Mouse (Mus musculus): ENCODE measurements at regions not wholly inside any gene's neighbourhood (a gene's known extent, or its start where the extent isn't known, plus 50 kb on each side); places are given as distances from the start of the nearest gene placed in this dataset.
A peak's percentile ranks its signal among the peaks of the same experiment; 100 is the strongest.

DNA sequence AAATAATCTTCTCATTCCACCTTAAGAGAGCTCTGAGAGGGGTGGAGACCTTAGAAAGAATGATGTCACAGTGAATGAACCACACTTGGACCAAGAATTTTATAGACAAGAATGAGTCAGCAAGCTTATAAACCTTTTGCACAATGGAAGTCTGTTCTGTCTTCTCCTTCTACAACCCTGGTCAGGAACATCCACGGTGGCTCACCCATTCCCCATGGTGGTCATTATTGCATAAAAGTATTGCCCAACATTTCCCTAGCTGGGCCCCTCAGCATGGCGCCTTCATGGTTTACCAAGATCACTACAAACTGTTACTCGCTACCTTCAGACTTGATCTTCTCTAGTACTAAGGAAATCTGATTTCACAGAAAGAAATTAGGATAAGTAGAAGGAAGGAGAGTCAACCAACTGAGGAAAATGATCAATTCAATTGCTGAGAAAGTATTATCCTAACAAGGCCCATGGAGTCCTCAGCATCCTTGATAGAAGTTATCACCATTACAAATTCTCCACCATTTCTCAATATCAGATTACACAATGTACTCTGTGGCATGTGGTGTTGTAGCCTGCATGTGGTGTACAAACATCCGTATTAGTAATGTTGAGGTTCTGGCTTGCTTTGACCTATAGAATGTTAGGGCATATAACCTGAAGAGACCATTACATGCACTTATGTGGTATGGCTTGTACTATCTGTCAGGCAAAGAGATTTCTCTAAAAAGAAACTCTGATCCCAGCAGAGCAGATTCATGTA is 165.1 kb upstream of the Serpine2 start:
- no peak for DNase-seq

DNA sequence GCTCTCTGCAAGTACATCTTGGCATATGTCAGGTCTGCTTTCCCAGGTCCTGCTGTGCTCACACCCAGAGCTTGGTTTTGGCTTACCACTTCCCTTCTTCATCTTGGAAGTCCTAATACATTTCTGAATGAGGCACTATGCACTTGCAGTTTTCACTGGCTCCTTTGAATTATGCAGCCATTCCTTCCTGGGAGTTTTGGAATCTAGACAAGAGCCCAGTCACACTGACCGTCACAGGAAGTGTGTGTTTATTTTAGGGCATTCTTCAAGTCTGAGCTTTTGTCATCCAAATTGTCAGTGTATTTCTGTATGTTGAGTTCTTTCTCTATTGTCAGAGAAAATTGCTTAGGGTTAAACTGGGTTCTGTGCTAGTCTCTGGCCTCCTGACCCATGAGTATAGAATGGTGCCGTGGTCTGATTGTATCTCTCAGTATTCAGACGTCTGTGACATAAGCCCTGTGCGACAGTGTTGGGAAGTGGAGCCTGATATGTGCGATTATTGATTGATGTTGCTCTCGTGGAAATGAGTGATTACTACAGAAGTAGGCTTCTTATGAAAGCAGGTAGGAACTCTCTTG is 162.6 kb upstream of the Serpine2 start:
- peak in 1 of 2 experiments; percentile 7 for DNase-seq

DNA sequence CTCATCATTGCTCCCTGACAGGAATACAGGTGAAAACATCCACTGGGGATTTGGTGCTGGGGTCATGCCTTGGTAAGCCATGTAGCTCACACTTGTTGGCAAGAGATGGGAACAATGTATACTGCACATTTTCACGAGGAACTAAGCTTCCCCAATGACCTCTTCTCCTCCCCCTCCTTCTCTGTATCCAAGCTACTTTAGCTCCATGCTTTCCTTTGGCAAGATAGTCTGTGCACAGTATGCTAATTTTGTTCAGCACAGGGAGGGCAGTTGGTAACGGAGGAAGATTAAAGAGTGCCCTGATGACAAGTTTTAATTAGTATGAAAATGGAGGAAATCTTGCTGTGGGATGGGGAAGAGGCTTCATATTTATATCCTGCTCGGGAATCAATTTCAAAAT is 160.9 kb upstream of the Serpine2 start:
- DNase-seq: no peak

DNA sequence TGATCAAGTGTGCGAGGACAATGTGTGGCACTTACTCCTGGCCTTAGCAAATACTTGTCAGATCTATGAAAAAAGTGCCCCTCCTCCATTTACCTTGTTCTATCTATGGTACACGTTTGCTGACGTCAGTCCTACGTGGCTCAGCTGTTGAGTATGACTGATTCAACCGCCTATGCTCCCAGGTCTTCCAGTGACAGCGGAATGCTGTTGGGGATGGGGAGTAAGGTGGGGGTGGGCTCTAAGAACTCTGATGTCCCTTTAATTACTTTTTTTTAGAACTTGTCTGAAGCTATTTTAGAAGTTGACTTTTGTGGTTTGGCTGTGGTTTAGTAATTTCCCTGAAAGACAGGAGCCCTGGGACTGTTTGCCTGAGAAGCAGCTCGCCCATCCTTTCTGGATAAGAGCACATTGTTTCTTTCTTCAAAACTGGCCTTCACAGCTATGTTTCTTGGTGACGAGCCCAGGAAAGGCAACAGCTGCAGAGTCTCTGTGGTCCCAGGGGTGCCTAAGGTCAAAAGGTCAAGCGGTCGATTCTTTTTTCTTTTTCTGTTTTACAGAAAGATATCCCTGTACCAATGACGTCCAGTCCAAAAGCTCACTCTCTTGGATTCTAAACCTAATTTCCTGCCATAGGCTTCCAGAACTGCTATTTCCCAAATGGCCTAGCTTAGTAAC is 157.5 kb upstream of the Serpine2 start:
- peak; percentile 3 to 18 for DNase-seq

DNA sequence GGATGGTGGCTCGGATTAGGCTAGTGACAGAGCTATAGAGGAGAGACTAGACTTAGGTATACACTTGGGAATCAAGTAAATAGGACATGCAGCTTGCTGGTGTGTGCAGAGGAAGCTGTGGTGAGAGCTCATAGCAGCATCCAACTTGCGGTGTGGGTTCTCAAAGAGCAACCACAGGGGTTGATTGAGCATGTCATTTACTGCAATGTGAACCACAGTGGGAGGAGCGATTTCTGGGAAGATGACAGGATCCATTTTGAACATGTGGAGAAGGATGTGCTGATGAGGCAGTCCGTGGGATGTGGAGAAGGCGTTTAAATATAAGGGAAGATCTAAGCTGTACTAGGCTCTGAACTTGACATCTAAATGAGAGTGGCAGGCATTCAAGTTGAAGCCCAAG is 154.5 kb upstream of the Serpine2 start:
- DNase-seq: no peak

DNA sequence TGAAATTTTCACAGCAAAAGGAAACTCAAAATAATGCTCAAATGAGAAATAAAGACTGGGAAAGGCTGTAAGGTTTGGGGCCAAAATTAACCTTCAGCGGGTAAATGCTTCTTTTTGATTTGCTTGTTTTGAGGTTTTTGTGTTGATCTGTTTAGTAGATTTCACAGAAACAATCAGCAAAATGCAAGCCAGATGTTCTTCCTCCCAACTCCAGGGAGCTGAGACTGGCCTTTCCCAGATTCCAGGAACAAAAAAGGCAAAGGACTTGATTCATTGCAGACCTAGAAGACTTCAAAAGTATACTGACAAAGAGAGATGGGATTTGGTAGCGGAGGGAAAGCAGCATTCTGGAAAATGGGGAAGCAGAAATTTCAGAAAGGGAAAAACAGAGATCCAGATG is 153.6 kb upstream of the Serpine2 start:
- no peak for DNase-seq

DNA sequence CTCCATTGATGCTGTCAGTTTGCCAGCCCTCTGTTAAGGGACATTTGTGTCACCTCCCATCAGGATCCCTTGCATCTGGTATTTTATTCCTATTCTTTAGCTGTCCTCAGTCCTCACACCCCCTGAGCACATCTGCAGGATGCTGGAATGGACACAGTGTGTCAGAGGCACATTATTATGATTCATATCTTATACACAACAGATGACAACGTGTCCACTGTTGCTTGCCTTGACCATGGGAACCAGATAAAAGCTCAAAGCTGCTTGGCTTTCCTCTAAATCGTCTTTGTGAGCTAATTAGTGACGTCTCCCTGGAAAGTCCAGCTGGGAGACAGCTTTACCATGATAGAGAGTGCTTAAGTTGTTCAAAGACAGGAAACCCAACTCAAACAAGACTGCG is 149.7 kb upstream of the Serpine2 start:
- no peak for DNase-seq

DNA sequence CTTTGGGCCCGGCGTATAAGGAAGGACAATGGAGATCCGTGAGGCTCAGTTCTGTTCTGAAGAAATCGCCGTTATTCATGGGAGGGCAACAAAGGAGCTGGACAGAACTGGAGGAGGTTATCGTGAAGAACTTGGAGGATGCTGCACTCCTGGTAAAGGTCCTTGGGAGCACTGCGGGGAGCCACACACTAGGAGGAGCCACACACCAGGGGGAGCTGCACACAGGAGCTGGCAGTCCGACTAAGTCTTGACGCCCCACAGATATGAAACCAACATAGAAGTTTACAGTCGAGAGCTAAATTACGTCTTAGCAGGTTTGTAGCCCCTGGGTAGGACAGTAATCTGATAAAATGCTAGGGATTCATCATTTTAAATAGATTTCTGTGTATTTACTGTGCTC is 138.1 kb upstream of the Serpine2 start:
- peak in 1 of 2 experiments; percentile 21 for DNase-seq

DNA sequence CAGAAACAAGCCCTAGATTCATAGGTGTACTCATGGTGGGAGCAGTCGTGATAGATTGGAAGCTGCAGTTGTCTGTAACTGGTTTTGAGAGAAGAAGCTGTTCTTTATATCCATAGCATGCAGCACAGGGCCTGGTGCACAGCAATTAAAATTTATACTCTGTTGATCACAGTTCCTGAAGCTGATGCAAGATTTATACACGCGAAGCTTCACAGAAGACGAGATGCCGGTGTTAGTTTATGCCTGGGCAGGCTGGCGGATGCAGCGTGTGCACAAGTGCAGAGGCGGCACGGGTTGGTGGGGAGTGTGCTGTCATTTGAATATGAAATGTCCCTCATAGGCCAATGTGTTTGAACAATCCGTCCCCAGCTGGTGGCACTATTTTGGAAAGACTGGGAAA is 136.9 kb upstream of the Serpine2 start:
- DNase-seq: no peak

DNA sequence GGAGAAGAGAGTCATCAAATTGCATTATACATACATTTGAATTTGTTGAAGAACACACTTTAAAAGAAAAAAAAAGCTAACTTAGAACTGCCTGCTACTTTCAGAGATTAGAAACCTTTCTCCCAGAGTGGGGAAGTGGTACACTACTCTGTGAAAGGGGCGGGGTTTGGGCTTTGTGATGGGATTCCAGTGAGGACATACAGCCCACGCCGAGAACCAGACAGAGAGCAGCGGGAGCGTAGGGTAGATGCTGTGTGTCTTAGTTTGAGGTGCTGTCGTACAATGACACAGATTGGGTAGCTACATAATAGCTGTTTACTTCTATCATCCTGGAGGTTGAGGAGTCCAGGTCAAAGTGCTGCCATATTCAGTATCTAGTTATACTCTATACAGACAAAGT is 136.5 kb upstream of the Serpine2 start:
- DNase-seq: no peak

DNA sequence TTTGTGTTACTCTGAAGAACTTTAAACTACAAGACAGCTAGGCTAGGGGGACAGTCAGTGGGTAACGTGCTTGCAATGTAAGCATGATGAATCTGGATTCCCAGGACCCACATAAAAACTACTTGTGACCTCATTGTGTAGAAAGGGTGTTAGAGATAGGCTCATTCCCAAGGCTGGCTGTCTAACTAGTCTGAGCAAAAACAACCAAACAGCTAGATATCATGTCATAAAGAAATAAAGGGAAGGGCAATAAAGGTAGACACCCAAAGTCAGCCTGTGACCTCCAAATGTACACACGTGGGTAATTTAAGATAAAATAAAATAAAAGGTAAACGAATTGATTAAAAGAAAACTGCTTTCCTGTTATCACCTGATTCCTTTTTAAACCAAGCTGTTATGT is 123.7 kb upstream of the Serpine2 start:
- no peak for DNase-seq

DNA sequence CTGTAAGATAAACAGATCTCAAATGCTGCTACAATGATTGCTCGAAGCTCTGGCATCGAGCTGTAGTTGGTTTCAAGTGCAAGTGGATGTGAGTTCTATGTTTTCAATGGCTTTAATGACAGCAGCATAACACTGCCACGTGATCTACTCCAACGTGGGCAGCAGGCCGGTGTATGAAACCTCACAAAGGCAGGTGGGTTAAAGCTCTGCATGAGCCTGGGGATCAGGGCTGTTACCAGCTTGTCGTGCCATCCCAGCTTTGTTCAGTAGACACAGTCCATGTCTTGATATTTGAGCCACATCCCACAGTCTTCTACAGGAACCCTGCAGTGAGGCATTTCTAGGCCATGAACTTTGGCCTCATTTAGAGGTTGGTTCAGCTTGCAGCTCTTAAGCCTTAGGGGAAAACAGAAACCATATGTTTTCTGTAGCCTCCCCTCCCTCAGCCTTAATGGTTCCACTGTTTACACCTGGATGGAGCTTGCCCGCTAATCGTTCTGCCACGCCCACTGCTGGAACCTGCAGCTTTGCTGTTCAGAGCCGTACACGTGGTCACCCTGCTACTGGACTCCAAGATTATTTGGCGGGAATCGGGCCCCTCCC is 121.8 kb upstream of the Serpine2 start:
- DNase-seq: peak in 1 of 2 experiments; percentile 15

DNA sequence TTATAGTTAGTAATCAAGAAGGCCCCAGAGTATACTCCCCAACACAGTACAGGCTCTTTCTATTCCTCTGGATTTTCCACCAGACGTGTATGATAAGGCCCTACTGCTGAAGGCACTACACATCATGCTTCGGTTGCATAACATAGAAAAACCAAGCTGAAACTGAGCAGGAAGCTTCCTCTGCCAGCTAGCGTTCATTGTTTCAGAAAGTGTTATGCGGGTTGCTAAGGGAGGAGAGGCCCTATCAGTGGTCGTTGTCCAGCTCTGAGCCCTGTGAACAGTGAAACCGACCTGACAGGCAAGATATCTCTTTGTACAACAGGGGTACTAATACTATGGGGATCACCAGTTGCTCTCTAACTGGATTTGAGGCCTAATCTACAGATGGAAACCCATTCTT is 118.9 kb upstream of the Serpine2 start:
- no peak for DNase-seq

DNA sequence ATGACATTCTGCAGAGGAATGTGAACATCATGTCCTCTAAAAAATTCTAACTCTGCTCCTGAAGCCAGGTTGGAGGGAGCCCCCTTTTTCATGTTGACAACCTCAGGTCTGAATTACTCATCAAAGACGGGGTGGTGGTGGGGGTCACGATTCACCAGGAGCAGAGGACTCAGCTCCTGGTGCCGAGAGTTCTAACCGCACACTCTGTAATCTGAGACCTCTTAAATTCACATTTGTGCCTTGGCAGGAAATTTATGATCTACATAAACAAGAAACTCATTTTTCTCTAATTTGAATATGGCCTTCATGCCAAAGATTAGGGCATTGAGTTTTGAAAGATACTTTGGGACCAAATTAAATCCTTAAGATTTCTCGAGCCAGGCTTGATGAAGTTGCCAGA is 117.2 kb upstream of the Serpine2 start:
- DNase-seq: no peak

DNA sequence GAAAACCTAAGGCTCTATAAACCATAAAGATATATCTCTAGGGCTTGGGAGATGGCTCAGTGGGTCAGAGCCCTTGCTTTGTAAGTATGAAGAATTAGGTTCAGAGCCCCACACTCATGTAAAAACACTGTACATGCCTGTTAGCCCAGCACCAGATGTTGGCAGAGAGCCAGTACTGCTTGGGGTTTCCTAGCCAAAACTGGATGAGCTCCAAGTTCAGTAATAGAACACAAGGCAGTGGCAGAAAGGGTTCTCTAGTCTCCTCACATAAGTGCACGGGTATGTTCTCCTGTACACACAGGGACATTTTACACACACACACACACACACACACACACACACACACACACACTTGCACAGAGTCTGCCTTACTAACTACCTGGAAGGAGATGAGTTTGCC is 95.1 kb upstream of the Serpine2 start:
- peak; percentile 20 to 44 for DNase-seq

DNA sequence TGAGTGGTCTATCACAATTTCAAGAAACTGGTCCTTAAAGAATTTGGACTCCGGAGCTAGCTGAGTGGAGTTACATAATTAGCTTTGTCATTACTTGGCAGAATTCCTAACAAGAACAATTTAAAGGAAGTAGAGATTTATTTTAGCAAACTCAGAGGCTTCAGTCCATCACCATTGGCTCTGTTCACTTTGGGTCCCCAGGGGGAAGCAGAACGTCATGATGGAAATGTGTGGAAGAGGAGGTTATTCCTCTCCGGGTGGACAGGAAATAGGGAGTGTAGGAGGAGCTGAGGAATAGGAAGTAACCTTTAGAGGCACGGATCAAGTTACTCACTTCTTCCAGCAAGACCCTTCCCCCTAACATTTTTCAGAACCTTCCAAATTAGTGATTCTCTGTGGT is 83.3 kb upstream of the Serpine2 start:
- no peak for DNase-seq

DNA sequence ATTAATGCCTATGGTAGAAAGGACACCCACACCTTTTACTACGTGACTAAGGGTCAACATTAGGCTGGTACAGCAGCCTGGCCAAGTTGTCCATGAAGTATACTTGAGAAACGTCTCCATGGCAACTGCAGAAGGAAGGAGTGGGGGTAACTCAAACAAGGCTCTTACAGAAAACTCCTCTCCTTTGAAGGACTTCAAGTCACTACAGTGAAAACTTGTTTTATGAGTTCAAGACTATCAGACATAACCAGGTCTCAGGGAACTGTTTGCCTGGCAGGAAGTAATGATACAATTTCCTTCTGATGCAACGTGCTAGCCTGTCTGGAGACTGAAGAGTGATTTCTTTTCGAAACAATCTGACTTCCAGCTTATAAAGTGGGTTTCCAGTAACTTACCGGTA is 71.5 kb upstream of the Serpine2 start:
- DNase-seq: no peak

DNA sequence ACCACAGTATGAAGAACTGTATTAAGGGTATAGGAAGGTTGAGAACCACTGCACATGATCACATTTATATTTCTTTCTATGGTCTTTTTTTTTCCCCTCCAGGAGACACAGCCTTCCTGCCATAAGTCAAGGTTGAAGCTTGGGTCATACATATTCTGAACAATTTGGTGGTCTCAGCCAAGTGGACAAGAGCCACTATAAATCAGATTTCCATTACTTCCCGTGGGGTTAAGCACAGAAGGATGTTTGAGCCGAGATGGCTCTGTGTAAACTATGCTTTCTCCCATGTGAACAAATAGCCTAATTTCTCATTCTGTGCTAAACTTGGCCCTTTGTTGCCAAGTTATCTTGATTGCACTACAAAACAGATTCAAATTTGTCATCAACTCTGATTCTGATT is 66.8 kb upstream of the Serpine2 start:
- no peak for DNase-seq

DNA sequence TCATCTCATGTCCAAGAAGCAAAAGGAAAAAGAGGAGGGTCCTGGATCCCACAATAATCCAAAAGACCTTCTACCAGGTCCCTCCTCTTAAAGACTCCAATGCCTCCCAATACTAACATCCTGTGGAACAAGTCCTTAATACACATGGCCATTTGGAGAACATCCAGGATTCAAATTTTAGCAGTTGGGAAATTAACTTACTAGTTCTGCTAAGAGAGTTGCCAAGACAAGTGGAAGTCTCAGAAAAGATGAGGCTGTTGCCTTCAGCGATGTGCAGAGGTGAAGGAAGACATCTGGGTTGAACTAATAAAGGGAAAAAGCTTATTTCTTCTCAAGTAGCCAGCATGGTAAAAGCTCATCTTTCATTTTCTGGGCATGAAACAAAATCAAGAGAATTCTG is 64.8 kb upstream of the Serpine2 start:
- peak in 1 of 2 experiments; percentile 14 for DNase-seq

DNA sequence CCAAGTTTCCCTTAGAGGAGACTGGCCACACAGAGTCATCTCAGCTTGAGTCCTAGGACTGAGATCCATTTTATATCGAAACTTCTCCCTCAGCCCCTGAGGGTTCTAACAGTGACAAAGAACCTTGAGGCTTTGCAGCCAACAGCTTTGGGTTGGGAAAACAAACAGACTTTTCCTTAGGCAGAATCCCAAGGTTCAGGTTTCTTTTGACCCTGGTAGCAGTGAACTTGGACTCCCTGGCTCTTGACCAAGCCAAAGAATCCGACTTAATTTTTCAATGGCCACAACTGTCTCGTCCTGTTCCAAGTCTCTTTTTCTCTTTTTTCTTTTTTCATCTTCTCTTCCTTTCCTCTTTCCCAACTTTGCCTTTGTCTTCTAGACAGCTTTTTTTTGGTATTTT is 60.9 kb upstream of the Serpine2 start:
- DNase-seq: peak; percentile 25 to 42

DNA sequence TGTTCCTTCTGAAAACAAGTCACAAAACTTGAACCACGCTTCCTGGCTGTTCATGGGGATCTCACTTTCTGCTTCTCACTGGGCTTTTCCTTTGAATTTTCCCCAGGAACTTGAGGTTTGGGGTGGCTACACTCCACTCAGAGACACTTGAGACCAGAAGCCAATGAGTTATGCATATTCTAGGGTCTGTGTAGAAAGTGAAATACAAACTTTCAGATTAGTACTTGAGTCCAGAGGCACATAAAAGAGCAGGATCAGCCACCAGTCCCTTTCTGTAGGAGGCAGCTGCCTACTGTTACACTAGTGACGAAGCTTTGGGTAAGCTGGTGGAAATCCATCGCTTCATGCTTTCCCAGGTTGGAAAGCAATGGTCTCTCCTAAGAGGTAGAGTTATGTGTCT is 60.4 kb upstream of the Serpine2 start:
- DNase-seq: no peak

DNA sequence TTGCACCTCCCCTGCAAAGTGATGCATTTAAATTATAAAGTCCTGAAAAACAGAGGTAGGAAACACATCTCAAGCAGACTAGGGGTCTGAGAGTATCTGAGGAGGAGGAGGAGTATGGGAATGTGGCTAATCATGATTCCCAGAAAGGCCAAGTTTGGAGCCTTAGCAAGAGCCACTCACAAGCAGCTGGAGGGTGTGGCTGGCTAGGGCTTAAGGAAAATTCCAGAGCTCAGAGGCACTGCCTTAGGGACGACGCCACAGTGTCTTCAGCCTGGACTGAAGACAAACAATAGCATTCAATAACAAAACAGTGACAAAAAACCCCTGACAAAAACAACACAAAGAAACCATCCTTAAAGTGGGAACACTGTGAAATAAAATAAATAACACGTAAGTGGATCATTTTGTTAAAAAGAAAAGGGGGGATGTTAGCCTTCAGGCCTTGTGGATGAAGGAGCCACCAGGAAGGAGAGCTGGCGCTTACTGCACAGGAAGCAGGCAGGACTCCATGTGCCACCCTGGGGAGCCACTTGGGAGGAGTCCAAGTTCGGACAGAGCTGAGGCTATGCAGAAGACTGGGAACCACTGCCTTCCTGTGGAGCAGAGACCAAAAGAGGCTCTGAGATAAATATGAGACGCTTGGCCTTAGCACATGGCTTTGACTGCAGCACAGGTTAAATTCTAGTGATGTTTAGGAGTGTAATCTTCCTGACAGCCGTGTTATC is 56.6 kb upstream of the Serpine2 start:
- peak; percentile 18 to 30 for DNase-seq
